Mouse (Mus musculus) ES-E14 (cell line): ENCODE data around the gene Jade1. TPM values are rescaled to one million over a fixed set of nuclear protein-coding genes. Genes with fewer than 3 reads are reported as not detected.
A peak's percentile ranks its signal among the peaks of the same experiment; 100 is the strongest.

Experiments
- DNase-seq: peaks from one replicate; pipeline ENCODE4 v3.0.0-alpha.2; 2013; ENCODE audit warnings: low read depth, low spot score
- H3K27ac ChIP-seq: 2 replicates; pipeline ENCODE4 v1.5.1; 2012; ENCODE audit warnings: low read depth, mild to moderate bottlenecking, low read length, moderate library complexity, mixed read lengths; ENCODE audit not compliant: poor library complexity, insufficient read depth, severe bottlenecking
- H3K36me3 ChIP-seq: 2 replicates; pipeline ENCODE4 v1.6.1; 2012; ENCODE audit warnings: mild to moderate bottlenecking, low read length, moderate library complexity, mixed read lengths; ENCODE audit not compliant: control insufficient read depth, poor library complexity, insufficient read depth, severe bottlenecking
- H3K4me1 ChIP-seq, 2 experiments: fragments of 150-350 bp in 1 of 2; sonication (generic) in 1 of 2; 2 replicates each; pipeline ENCODE4 v1.6.1; 2012; ENCODE audit warnings: low read length in 2 of 2, mild to moderate bottlenecking in 1 of 2, mixed read lengths in 1 of 2; ENCODE audit not compliant: control insufficient read depth in 2 of 2, insufficient read depth in 2 of 2, poor library complexity in 1 of 2
- H3K4me3 ChIP-seq, 2 experiments: fragments of 150-350 bp in 1 of 2; sonication (generic) in 1 of 2; 2 replicates each; pipeline ENCODE4 v1.5.1; 2012; ENCODE audit warnings: low read length in 2 of 2, low read depth in 1 of 2, mild to moderate bottlenecking in 1 of 2, mixed read lengths in 1 of 2; ENCODE audit not compliant: insufficient read depth in 1 of 2, poor library complexity in 1 of 2, severe bottlenecking in 1 of 2
- H3K9ac ChIP-seq: 2 replicates; pipeline ENCODE4 v1.6.1; 2012; ENCODE audit warnings: low read depth, mild to moderate bottlenecking, low read length, mixed read lengths; ENCODE audit not compliant: poor library complexity, insufficient read depth, severe bottlenecking
- H3K9me3 ChIP-seq: fragments of 150-350 bp; sonication (generic); 2 replicates; pipeline ENCODE4 v1.6.1; 2012; ENCODE audit warnings: low read depth, mild to moderate bottlenecking, low read length; ENCODE audit not compliant: control insufficient read depth, insufficient read depth
- CHD2 ChIP-seq: IDR thresholded peaks from 2 replicates; pipeline ENCODE4 v1.6.1; 2014; ENCODE audit warnings: mild to moderate bottlenecking, low read depth, low read length, inconsistent platforms
- HCFC1 ChIP-seq: IDR thresholded peaks from 2 replicates; pipeline ENCODE4 v1.6.1; 2012; ENCODE audit warnings: low read length, inconsistent platforms, borderline replicate concordance; ENCODE audit not compliant: insufficient read depth
- MAFK ChIP-seq: IDR thresholded peaks from 2 replicates; pipeline ENCODE4 v1.6.1; 2014; ENCODE audit warnings: mild to moderate bottlenecking, low read depth, low read length, inconsistent platforms; ENCODE audit not compliant: insufficient read depth
- ZC3H11A ChIP-seq: IDR thresholded peaks from 2 replicates; pipeline ENCODE4 v1.6.1; 2012; ENCODE audit warnings: low read depth, mild to moderate bottlenecking, inconsistent platforms, low read length, borderline replicate concordance
- ZNF384 ChIP-seq: IDR thresholded peaks from 2 replicates; pipeline ENCODE4 v1.6.1; 2012; ENCODE audit warnings: low read depth, low read length, inconsistent platforms
- in situ Hi-C, 2 experiments: fragments of 600-800 bp; cut with MboI; formaldehyde crosslinking; loops; one replicate each; pipeline ENCODE4 v1.15.1; 2025; ENCODE audit warnings: low sequenced_read_pairs in 2 of 2, inconsistent platforms in 1 of 2; ENCODE audit not compliant: unreplicated experiment in 2 of 2
- total RNA-seq: library from RNA; depleted of rRNA; stranded (reverse); fragments of 300-350 nt; gene quantifications from 2 replicates; pipeline ENCODE4 v1.2.3, GENCODE M21; 2012

Gene Jade1
- total RNA-seq, 1 experiment = 218 TPM

DNA sequence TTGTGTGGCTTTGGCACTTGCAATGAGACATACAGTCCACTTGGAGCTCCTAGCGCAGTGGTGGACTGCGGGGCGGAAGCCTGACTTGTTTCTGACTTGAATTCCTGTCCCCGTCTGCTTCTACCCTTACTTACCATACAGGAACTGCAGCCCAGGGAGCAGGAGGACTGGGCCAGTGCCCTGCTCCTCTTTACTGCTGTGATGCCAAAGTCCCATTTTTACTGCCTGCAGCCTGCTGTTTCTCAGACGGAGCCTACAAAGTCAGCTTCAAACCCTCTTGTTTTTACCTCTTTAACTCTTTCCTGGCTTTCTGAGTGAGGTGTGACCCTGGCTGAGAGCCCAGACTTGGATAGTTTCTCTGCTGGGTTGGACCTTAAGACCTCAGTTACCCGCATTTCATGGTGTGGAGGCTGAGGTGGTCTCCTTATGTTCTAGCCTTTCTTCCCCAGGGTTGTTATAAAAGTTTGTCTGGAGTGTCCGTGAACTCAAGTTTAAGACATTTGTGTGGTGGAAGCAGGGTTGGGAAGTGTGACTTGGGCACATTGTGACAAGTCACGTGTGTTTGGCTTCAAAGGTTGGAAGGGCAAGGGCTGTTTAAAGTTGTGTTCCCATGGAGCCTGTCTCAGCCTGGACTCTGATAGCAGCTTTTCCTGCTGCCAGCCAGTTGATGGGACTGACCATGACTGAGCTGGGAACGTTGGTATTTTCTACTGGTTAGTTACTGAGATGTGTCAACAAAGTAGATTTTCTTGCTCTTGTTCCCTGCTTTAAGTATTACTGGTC is 38.8 kb downstream of the Jade1 start:
- no peak overlapping the region for H3K9ac ChIP-seq
- H3K4me1 ChIP-seq = peaks cover 12 to 28% of the 10 kb centered on the region in 2 experiments; a peak in 3 of 4 replicates
- no peak overlapping the region for H3K4me3 ChIP-seq
- in situ Hi-C loops = no loop called here
- peaks cover 97% of the 10 kb centered on the region for H3K36me3 ChIP-seq
- no peak for DNase-seq
- no peak overlapping the region for H3K27ac ChIP-seq
- no peak for TF ChIP-seq MAFK
- no peaks in the 10 kb centered on the region for H3K9me3 ChIP-seq

DNA sequence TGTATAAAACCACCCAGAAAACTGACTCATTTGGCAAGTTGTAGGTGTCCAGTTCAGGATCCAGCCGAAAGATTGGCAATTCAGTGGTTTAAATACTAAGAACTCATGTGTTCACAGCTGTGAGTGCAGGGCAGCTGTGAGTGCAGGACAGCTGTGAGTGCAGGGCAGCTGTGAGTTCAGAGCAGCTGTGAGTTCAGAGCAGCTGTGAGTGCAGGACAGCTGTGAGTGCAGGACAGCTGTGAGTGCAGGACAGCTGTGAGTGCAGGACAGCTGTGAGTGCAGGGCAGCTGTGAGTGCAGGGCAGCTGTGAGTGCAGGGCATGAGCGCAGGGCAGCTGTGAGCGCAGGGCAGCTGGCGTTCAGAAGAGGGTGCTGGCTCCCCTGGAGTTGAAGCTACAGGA is 39.5 kb downstream of the Jade1 start:
- H3K9ac ChIP-seq = no peak overlapping the region
- H3K4me3 ChIP-seq = no peak overlapping the region
- TF ChIP-seq ZNF384 (no peak), CHD2 (no peak), ZC3H11A (no peak), HCFC1 (no peak), MAFK (no peak)
- H3K9me3 ChIP-seq = no peaks in the 10 kb centered on the region
- in situ Hi-C loops = no loop called here
- peaks cover 97% of the 10 kb centered on the region for H3K36me3 ChIP-seq
- H3K4me1 ChIP-seq = peaks cover 11 to 25% of the 10 kb centered on the region in 2 experiments; a peak in 3 of 4 replicates
- no peak overlapping the region for H3K27ac ChIP-seq
- DNase-seq = no peak

DNA sequence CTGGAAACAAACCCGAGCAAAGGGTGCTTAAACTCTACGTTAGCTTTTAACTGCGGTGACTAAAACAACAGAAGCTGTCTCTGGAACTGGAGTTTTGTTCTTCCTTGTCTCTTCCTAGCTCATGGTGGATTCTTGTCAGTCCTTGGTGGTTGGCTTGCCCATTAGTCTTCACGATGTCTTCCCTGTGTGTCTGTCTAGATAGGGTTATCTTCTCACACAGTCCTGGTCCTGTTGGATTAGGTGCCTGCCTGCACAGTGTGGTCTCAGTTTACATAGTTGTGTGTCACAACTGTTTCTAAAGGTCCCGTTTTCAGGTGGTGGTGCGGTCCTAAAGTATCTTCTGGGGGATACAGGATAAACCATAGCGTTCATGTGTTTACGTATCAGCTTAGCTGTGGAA is 41.5 kb downstream of the Jade1 start:
- TF ChIP-seq ZC3H11A (no peak), ZNF384 (no peak), HCFC1 (no peak)
- in situ Hi-C loops = no loop called here
- peaks cover 9 to 23% of the 10 kb centered on the region in 2 experiments; a peak in 3 of 4 replicates for H3K4me1 ChIP-seq
- H3K36me3 ChIP-seq = peaks cover 90% of the 10 kb centered on the region
- H3K4me3 ChIP-seq = no peak overlapping the region
- no peak for DNase-seq
- no peak overlapping the region for H3K27ac ChIP-seq
- H3K9ac ChIP-seq = no peak overlapping the region
- no peaks in the 10 kb centered on the region for H3K9me3 ChIP-seq

DNA sequence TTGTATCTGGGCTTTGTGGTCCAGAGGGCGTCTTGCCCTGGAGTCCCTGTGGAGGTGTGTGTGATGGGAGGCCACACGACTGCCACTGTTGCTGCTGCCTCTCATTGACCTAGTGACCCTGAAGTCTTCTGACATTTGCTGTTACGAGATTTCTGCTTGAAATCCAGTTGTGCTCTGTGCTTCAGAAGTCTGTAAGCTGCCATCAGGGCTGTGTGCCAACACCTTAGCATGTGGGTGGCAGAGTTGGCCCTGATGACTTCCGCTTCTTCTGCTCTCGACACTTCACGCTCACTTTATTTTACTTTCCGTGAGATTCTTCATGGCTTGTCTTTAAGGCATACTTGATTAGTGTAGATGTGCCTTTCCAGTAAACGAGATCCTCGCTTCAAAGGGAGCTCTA is 42.9 kb downstream of the Jade1 start:
- H3K27ac ChIP-seq = no peak overlapping the region
- H3K36me3 ChIP-seq = peaks cover 88% of the 10 kb centered on the region
- peaks cover 9 to 27% of the 10 kb centered on the region in 2 experiments for H3K4me1 ChIP-seq
- in situ Hi-C loops = no loop called here
- no peaks in the 10 kb centered on the region for H3K9me3 ChIP-seq
- no peak for TF ChIP-seq ZC3H11A
- no peak for TF ChIP-seq MAFK
- TF ChIP-seq ZNF384 = no peak
- TF ChIP-seq HCFC1 = no peak
- no peak for TF ChIP-seq CHD2
- no peak overlapping the region for H3K9ac ChIP-seq
- H3K4me3 ChIP-seq = no peak overlapping the region
- DNase-seq = no peak

DNA sequence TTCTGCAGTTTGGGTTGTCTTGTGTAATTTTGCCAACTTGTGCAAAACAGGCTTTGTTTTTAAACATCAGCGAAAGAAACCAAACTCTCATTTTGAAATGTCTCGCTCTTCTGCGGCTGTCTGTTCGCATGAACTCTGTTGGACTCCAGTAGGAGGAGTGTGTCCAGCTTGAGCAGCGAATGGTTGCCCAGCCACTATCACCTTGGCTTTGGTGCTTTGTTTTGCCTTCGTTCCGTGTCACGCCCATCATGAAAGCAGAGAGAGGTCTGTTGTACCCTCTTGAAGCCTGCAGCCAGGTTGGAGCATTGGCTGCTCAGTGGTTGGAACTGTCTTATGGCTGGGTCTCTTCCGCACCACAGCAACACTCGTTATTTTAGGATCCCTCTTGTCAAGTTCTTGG is 43.7 kb downstream of the Jade1 start:
- TF ChIP-seq MAFK (no peak), ZC3H11A (no peak), HCFC1 (no peak), ZNF384 (no peak), CHD2 (no peak)
- Histone ChIP-seq H3K27ac (no peak overlapping the region), H3K4me3 (no peak overlapping the region), H3K36me3 (peaks cover 88% of the 10 kb centered on the region), H3K9me3 (no peaks in the 10 kb centered on the region), H3K9ac (0 out of 2 replicates have a peak overlapping the region, but pooled peaks have one; percentile 11), H3K4me1 (peaks cover 9 to 29% of the 10 kb centered on the region in 2 experiments)
- DNase-seq = no peak
- in situ Hi-C loops = no loop called here
